Mouse (Mus musculus): ENCODE results near the gene E2f8.

GRCm38 (mm10) chr7:48881971-48882609 is 694 bp upstream of the E2f8 start:
- no peak for TF ChIP-seq CTCF (IDR thresholded peaks at IDR 0.05)
- no peak for TF ChIP-seq EP300 (IDR thresholded peaks at IDR 0.05)

All from lung, postnatal 0 days (tissue).